Mouse (Mus musculus) monocyte, adult 2 months (primary cell): Measurements from ENCODE around the gene Klf9.

Experiments used
- DNase-seq, 2 experiments: peaks; one replicate each; pipeline ENCODE4 v3.0.0; 2022; ENCODE audit warnings: low spot score in 2 of 2, low read depth in 1 of 2

The Klf9 gene

DNA sequence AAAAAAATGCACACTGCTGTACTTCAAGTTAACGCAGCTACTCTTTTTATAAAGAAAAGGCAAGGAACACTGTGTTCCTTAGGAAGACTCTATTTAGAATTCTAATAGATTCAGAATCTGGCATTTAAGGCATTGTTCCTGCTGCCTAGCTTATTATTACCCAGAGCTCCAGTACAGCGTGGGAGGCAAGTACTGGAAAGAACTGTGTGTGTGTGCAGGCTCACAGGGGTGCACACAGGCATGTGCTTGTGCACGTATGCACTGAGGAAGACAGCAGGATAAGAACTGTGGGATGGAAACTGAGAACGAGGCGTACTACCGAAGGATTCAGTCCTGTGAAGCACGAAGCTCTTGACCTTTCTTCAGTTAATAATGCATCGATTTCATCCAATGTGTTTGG, 73.3 kb downstream of the Klf9 start:
- no peak for DNase-seq
